Mouse (Mus musculus) liver, embryonic 16.5 days (tissue): Measurements from ENCODE around the gene Mndal. TPM values are rescaled to one million over a fixed set of nuclear protein-coding genes. Genes with fewer than 3 reads are reported as not detected.
"Not testable (repeated sequence)": the region's sequence is repeated elsewhere in the genome, so short reads cannot be mapped to it uniquely, and the experiment has no call there.

Source experiments
- ATAC-seq: fragments of 200-750 bp; cut with Nextera tagmentation; 2 replicates; pipeline ENCODE4 v1.8.0; 2017; ENCODE audit warnings: low read depth, mild to moderate bottlenecking, moderate number of reproducible peaks, moderate library complexity
- H3K27ac ChIP-seq: fragments of 300-500 bp; sonication (generic); 2 replicates; pipeline ENCODE4 v1.5.1; 2014; ENCODE audit warnings: mild to moderate bottlenecking, low read length
- H3K27me3 ChIP-seq: fragments of 300-500 bp; sonication (generic); 2 replicates; pipeline ENCODE4 v1.6.1; 2014; ENCODE audit warnings: low read depth, low read length, mixed read lengths; ENCODE audit not compliant: control insufficient read depth, insufficient read depth
- H3K36me3 ChIP-seq: fragments of 300-500 bp; sonication (generic); 2 replicates; pipeline ENCODE4 v1.6.1; 2014; ENCODE audit warnings: mild to moderate bottlenecking; ENCODE audit not compliant: control insufficient read depth, insufficient read depth
- H3K4me1 ChIP-seq: fragments of 300-500 bp; sonication (generic); 2 replicates; pipeline ENCODE4 v1.6.1; 2014; ENCODE audit warnings: low read depth, low read length, mixed read lengths; ENCODE audit not compliant: control insufficient read depth
- H3K4me2 ChIP-seq: fragments of 300-500 bp; sonication (generic); 2 replicates; pipeline ENCODE4 v1.6.1; 2014; ENCODE audit warnings: low read depth, low read length, mixed read lengths
- H3K4me3 ChIP-seq: fragments of 300-500 bp; sonication (generic); 2 replicates; pipeline ENCODE4 v1.5.1; 2014; ENCODE audit warnings: low read depth, mild to moderate bottlenecking, low read length
- H3K9ac ChIP-seq: fragments of 300-500 bp; sonication (generic); 2 replicates; pipeline ENCODE4 v1.6.1; 2014; ENCODE audit warnings: low read depth, low read length
- H3K9me3 ChIP-seq: fragments of 300-500 bp; sonication (generic); replicated peaks from 2 replicates; pipeline ENCODE4 v1.6.1; 2016; ENCODE audit warnings: low read length; ENCODE audit not compliant: control insufficient read depth
- WGBS: fragments of 180-500 bp; shearing (Covaris S2); extraction: QIAGEN DNeasy Blood & Tissue Kit; methylation state at CpG from one replicate; pipeline ENCODE4 v1.1.7; 2014; ENCODE audit not compliant: insufficient replicate concordance; 5-methylcytosine and 5-hydroxymethylcytosine counted together
- polyA plus RNA-seq: library from polyadenylated mRNA; unstranded; fragments of >200 nt; fragmentation: Nextera tagmentation; extraction: Ambion mirVana; gene quantifications from 2 replicates; pipeline ENCODE4 v1.2.1, GENCODE M21; 2015

The Mndal gene
- polyA plus RNA-seq, 1 experiment from 2014 or later, result 3.8 TPM

DNA sequence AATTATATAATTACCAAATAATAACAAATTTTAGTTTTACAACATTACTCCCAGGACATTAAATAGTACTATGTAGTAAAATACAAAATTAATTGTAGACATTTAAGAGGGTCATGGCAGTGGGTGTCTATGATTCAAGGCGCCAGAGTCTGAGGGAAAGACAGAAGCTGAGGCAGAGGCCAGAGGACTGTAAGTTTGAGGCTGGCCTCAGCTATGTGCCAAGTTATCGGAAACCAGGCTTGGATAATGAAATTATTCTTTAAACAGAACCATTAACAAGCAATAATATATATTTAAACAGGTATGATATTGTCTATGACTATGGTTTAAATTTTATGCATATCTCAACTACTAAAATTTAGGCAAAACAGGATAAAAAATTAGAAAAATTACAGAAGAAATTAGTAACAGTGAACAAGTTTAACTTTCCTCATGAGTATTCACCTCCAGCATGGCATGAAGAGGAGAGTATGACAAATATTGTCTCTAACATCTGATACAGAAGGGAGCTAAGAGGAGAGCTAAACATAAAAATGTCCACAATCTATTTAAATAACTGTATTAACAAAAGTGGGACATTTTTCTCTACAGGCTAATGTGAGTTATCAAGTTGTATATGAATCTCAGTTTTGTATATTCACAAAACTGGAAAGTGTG lies 30.4 kb downstream of the Mndal start:
- Histone ChIP-seq H3K36me3 (no peaks in the 10 kb centered on the region), H3K27me3 (no peaks in the 10 kb centered on the region), H3K4me2 (no peak overlapping the region), H3K4me3 (no peak overlapping the region), H3K9ac (no peak overlapping the region), H3K27ac (no peak overlapping the region), H3K4me1 (no peaks in the 10 kb centered on the region), H3K9me3 (no peaks in the 10 kb centered on the region)
- WGBS, result 63% methylated on average over 2 of the region's 2 CpGs
- ATAC-seq, result no peak

DNA sequence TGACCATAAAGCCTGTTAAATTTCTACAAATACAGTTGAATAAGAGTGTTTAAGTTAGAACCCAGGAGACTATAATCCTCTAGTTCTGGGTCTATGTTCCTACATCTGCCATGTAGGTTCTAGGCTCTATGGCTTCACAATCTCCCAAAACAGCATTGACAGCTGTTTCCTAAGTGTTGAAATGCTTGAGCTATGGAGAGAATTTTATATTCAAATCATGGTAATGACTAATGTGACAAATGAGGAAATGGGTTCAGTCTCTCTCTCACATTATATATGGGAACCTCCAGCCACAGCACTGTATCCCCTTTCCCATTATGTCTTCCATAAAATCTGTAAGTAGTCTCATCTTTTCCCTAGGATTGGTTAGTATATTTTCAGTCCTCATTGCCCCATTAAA lies 33.9 kb downstream of the Mndal start:
- not testable (repeated sequence) for H3K4me2 ChIP-seq, H3K9ac ChIP-seq, H3K4me1 ChIP-seq, H3K9me3 ChIP-seq, H3K27me3 ChIP-seq, H3K4me3 ChIP-seq, ATAC-seq, H3K36me3 ChIP-seq, H3K27ac ChIP-seq

DNA sequence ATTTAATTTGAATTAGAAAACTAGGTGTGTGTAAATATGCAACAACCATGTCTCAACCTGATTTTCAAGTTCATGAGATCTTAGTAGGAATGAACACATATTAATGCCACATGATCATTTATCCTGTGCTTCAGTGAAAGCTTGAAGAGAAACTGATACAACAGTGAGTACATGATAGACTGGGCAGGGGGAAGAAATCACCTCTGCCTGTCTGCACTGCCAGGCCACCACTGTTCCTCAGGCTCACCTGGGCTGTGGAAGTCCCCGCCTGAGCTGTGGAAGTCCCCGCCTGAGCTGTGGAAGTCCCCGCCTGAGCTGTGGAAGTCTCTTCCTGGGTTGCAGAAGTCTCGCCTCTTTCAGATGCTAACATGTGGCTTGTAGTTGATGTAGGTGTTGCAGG lies 36.4 kb downstream of the Mndal start:
- H3K27me3 ChIP-seq, H3K4me1 ChIP-seq, H3K9ac ChIP-seq, H3K4me3 ChIP-seq, H3K4me2 ChIP-seq, ATAC-seq, H3K9me3 ChIP-seq, H3K36me3 ChIP-seq, H3K27ac ChIP-seq: not testable (repeated sequence)
- WGBS, result 70% methylated on average over 3 of the region's 4 CpGs

DNA sequence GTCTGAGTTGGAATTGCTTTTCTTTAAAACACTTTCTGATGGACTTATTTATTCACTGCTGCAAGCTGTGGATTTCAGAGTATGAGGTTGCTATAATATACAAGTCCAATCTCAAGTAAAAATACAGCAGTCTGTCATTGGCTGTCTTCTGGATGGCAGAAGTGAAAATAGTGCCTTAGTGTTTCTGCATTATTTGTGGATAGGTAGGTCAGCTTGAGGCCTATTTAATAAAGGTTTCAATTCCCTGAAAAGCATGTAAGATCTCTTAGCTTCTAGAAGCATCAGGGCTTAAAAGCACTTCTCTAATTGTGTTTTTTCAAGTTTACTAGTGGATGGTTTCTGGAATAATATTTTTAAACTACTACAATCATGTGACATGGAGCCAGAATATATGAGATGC lies 52.5 kb downstream of the Mndal start:
- H3K36me3 ChIP-seq, H3K4me3 ChIP-seq, H3K27me3 ChIP-seq, H3K4me1 ChIP-seq, ATAC-seq, H3K27ac ChIP-seq, H3K9ac ChIP-seq, H3K4me2 ChIP-seq, H3K9me3 ChIP-seq: not testable (repeated sequence)

DNA sequence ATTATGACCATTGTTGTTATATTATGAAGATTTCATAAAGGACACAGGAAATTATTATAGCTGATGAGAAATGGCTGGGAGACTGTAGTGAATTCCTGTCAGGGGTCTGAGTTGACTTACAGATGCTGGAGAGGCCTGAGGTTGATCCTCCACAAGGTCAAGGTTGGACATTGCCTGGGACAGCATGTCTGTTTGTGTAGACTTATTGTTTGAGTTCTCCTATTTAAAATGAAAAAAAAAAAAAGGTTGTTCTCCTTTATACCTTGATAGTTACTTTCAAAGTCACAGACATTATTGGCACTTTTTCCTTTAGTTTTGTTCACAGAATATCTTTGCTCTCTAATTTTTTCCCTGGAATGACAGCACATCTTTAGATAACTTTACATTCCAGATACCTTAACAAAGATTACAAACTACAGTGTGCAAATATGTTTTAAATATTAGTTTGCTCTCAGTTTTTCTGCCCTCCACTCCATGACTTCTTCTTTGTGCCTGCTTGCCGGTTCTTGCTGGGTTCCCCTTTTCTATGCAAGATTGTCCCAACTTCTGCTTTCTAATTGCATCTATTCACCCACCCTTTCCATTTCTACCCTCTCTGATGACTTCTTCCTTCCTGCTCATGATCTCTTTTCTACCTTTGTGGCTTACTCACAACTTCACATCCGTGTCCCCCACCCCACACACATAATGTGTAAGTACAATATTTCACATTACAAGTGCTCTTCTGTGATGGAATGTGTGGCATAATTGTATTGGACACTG lies 55.1 kb downstream of the Mndal start:
- not testable (repeated sequence) for H3K4me2 ChIP-seq, H3K36me3 ChIP-seq, H3K27ac ChIP-seq, H3K27me3 ChIP-seq, H3K4me1 ChIP-seq, H3K4me3 ChIP-seq, H3K9ac ChIP-seq, H3K9me3 ChIP-seq
- peak; percentile 39; the same call in 1 of the 2 replicates for ATAC-seq
- WGBS, result no CpG with 5 or more reads among the region's 2 CpGs

DNA sequence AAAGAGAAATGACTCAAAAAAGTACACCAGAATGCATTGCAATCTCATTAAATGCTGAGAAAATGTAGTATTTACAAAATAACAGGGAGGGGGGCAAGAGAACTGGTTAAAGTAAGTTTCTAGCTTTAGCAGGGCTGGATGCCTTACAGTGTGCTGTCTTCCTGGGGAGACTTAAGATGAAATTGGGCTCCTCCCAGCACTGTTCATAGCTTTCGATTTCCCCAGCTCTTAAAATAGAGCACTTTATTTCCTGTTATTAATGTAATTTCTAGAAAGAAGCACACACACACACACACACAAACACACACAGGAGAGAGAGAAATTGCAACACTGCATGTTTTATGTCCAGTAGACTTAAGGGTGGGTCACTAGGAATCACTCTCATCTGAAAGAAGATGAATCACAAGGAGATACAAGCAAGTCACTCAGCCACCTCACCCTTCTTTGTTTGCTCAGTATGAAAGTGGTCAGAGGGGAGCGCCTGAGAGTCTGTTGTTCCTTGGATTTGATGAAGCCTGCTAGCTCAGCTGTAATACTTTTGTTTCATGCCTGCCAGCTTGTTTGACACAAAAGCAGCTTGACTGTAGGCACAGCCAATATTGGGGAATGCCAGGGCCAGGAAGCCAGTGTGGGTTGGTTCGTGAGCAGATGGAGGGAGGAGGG lies 62.2 kb downstream of the Mndal start:
- WGBS, result 37% methylated on average over 3 of the region's 3 CpGs
- H3K27ac ChIP-seq, H3K9ac ChIP-seq, H3K27me3 ChIP-seq, H3K4me3 ChIP-seq, H3K4me2 ChIP-seq, H3K9me3 ChIP-seq, H3K36me3 ChIP-seq, H3K4me1 ChIP-seq: not testable (repeated sequence)
- ATAC-seq, result 0 out of 2 replicates have a peak, but pooled peaks have one; percentile 35

DNA sequence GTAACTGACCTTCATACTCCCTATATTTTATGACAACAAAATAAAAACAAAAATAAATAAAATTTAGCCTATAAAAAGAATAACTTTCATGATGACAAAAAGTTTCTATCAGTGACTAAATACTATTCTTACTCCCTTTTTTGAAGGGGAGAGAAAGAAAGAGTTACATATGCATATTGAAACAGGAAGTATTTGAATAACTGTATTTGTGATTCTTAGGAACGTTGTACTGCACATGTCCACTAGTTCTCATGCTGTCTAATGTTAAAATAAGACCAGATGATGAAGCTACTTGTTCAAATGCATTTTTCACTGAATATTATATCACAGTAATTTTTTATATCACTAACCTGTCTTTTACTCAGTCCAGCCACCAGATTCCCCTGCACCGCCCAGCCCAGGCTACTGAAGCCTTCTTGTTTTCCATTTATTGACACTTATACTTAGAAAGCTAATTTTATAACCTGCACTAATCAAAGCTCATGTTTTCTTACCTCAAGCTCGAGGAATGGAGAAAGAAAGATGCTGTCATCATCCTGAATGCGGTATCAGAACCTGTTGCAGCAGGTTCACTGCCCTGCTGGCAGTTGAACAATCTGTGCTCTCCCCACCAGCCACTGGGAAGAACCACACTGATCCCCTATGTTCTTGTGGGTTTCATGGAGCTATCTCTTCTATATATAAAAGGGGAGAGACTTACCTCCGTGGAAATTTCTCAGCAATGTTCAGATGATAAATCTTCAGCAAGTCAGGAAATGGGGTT lies 62.9 kb downstream of the Mndal start:
- not testable (repeated sequence) for H3K4me2 ChIP-seq, H3K9ac ChIP-seq, H3K4me3 ChIP-seq, H3K9me3 ChIP-seq, H3K27me3 ChIP-seq, ATAC-seq, H3K4me1 ChIP-seq, H3K27ac ChIP-seq, H3K36me3 ChIP-seq
- 38% methylated on average over 5 of the region's 5 CpGs for WGBS

DNA sequence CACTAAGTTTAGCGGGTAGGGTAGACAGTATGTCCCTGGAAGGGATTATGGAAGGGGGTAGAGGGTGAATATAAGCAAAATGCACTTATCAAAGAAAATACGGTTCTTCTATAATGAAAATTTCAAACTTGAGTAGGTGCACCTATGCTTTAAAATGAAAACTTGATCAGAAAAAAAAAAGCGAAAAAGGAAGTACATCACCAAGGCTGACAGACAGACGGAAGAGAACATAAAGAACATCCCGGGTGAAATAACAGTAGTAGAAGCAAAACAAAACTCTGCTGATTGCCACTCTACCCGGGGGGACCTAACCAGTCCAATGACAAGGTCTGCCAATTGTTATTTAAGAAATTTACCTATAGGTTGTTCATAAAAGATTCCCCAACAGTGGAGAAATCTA lies 64.0 kb downstream of the Mndal start:
- WGBS, result 54% methylated on average over 6 of the region's 6 CpGs
- not testable (repeated sequence) for H3K9ac ChIP-seq, H3K27ac ChIP-seq, H3K9me3 ChIP-seq, H3K4me1 ChIP-seq, H3K4me2 ChIP-seq, ATAC-seq, H3K27me3 ChIP-seq, H3K36me3 ChIP-seq, H3K4me3 ChIP-seq

DNA sequence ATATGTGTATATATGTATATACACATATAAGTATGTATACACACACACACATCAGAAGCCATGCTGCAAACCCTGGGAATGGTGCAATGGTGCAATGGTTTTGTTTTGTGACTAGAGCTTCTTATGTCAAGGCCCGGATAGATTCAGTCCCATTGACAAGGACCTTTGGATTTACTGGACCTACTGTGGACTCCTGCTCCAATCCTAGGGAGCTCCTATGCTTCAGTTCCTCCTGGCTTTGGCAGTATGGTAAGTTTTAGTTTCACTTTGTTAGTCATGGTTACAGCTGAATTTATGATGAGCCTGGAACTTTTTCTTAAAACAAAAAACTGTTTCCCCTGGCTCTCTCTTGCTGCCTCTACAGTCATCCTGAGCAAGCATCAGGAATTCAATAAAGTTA lies 65.2 kb downstream of the Mndal start:
- H3K27me3 ChIP-seq, ATAC-seq, H3K9ac ChIP-seq, H3K4me1 ChIP-seq, H3K36me3 ChIP-seq, H3K4me2 ChIP-seq, H3K27ac ChIP-seq, H3K9me3 ChIP-seq, H3K4me3 ChIP-seq: not testable (repeated sequence)
- WGBS, result 52% methylated on average over 1 of the region's 1 CpGs
